Mouse (Mus musculus) heart, postnatal 0 days (tissue): Measurements from ENCODE around the gene Trex2. TPM values are rescaled to one million over a fixed set of nuclear protein-coding genes. Genes with fewer than 3 reads are reported as not detected.
"Not testable (repeated sequence)": the region's sequence is repeated elsewhere in the genome, so short reads cannot be mapped to it uniquely, and the experiment has no call there.

Experiments used
- ATAC-seq: fragments of 200-750 bp; cut with Nextera tagmentation; 2 replicates; pipeline ENCODE4 v1.8.0; 2017; ENCODE audit warnings: low read depth, moderate number of reproducible peaks, moderate library complexity; ENCODE audit not compliant: insufficient read depth
- DNase-seq: peaks from one replicate; pipeline ENCODE4 v3.0.0-alpha.2; 2016; ENCODE audit warnings: low spot score
- H3K27ac ChIP-seq: fragments of 300-500 bp; sonication (generic); 2 replicates; pipeline ENCODE4 v1.5.1; 2014; ENCODE audit warnings: low read depth, mild to moderate bottlenecking
- H3K27me3 ChIP-seq: fragments of 300-500 bp; sonication (generic); 2 replicates; pipeline ENCODE4 v1.6.1; 2014; ENCODE audit warnings: low read length, mixed read lengths; ENCODE audit not compliant: control insufficient read depth, insufficient read depth
- H3K36me3 ChIP-seq: fragments of 300-500 bp; sonication (generic); replicated peaks from 2 replicates; pipeline ENCODE4 v1.6.1; 2014; ENCODE audit warnings: low read length, mixed read lengths; ENCODE audit not compliant: control insufficient read depth, insufficient read depth
- H3K4me1 ChIP-seq: fragments of 300-500 bp; sonication (generic); 2 replicates; pipeline ENCODE4 v1.6.1; 2014; ENCODE audit warnings: antibody characterized with exemption; ENCODE audit not compliant: control insufficient read depth, insufficient read depth
- H3K4me2 ChIP-seq: fragments of 300-500 bp; sonication (generic); 2 replicates; pipeline ENCODE4 v1.6.1; 2014; ENCODE audit warnings: low read depth, mild to moderate bottlenecking, low read length, moderate library complexity
- H3K4me3 ChIP-seq: fragments of 300-500 bp; sonication (generic); 2 replicates; pipeline ENCODE4 v1.5.1; 2014; ENCODE audit warnings: low read depth, low read length
- H3K9ac ChIP-seq: fragments of 300-500 bp; sonication (generic); replicated peaks from 2 replicates; pipeline ENCODE4 v1.6.1; 2014; ENCODE audit warnings: low read depth, low read length, mixed read lengths
- H3K9me3 ChIP-seq: fragments of 300-500 bp; sonication (generic); replicated peaks from 2 replicates; pipeline ENCODE4 v1.6.1; 2016; ENCODE audit warnings: low read length; ENCODE audit not compliant: control insufficient read depth
- CTCF ChIP-seq: IDR thresholded peaks from 2 replicates; pipeline ENCODE4 v1.5.1; 2016; ENCODE audit warnings: antibody characterized with exemption, control low read depth, low read depth
- EP300 ChIP-seq: IDR thresholded peaks from 2 replicates; pipeline ENCODE4 v1.6.1; 2016; ENCODE audit warnings: antibody characterized with exemption, low read depth
- WGBS: fragments of 180-500 bp; shearing (Covaris S2); extraction: QIAGEN DNeasy Blood & Tissue Kit; methylation state at CpG from one replicate; pipeline ENCODE4 v1.1.7; 2014; 5-methylcytosine and 5-hydroxymethylcytosine counted together
- polyA plus RNA-seq: library from polyadenylated mRNA; unstranded; fragments of >200 nt; fragmentation: Nextera tagmentation; extraction: Ambion mirVana; gene quantifications from 2 replicates; pipeline ENCODE4 v1.2.1, GENCODE M21; 2015
- total RNA-seq: library from RNA; depleted of rRNA; stranded (reverse); fragments of >200 nt; gene quantifications from 2 replicates; pipeline ENCODE4 v1.2.3, GENCODE M21; 2014; ENCODE audit warnings: low replicate concordance

Trex2 gene
- total and polyA plus RNA-seq, 2 experiments from 2014 or later, result not detected

- H3K27me3 ChIP-seq, result no peaks in the 10 kb centered on the region
- TF ChIP-seq EP300 (no peak), CTCF (peak; percentile 32)
- H3K9ac ChIP-seq, result no peak overlapping the region
- ATAC-seq (no peak), DNase-seq (peak; percentile 16)
- 64% methylated on average over 2 of the region's 2 CpGs for WGBS
- H3K4me2 ChIP-seq, result no peak overlapping the region
- no peaks in the 10 kb centered on the region for H3K4me1 ChIP-seq
- no peak overlapping the region for H3K27ac ChIP-seq
- H3K9me3 ChIP-seq, result no peaks in the 10 kb centered on the region
- H3K36me3 ChIP-seq, result no peaks in the 10 kb centered on the region
- no peak overlapping the region for H3K4me3 ChIP-seq
Observed at GRCm38 (mm10) chrX:73430036-73430435, 5.1 kb downstream of the Trex2 start.

- 27% methylated on average over 1 of the region's 1 CpGs for WGBS
- TF ChIP-seq CTCF (no peak), EP300 (no peak)
Observed at GRCm38 (mm10) chrX:73412767-73413166, 22.4 kb downstream of the Trex2 start.

GRCm38 (mm10) chrX:73410880-73411517 lies 24.1 kb downstream of the Trex2 start, which contains the start of gene Zfp92:
Gene Zfp92, plus strand, starts transcription at chrX:73411096.
- Histone ChIP-seq H3K36me3 (no peaks in the 10 kb centered on the region), H3K4me1 (no peaks in the 10 kb centered on the region), H3K27ac (no peak within 1 kb of the TSS), H3K27me3 (no peaks in the 10 kb centered on the region), H3K4me2 (peak within 1 kb of the TSS; percentile 50), H3K9ac (no peak within 1 kb of the TSS), H3K9me3 (0 out of 2 replicates have a peak, but pooled peaks cover 3% of the 10 kb centered on the region), H3K4me3 (peak within 1 kb of the TSS; percentile 24)
- WGBS, result 17% methylated on average over 20 of the region's 20 CpGs
- ATAC-seq (no peak), DNase-seq (no peak)
- TF ChIP-seq CTCF (no peak), EP300 (no peak)

More at GRCm38 (mm10) chrX:73412767-73413166, 22.4 kb downstream of the Trex2 start:
- ATAC-seq (no peak), DNase-seq (no peak)
- Histone ChIP-seq H3K4me3 (no peak overlapping the region), H3K27ac (no peak overlapping the region), H3K36me3 (no peaks in the 10 kb centered on the region), H3K27me3 (no peaks in the 10 kb centered on the region), H3K4me1 (no peaks in the 10 kb centered on the region), H3K4me2 (no peak overlapping the region), H3K9ac (no peak overlapping the region), H3K9me3 (0 out of 2 replicates have a peak, but pooled peaks cover 3% of the 10 kb centered on the region)

- Histone ChIP-seq H3K9me3 (no peaks in the 10 kb centered on the region), H3K4me2 (no peak overlapping the region), H3K27ac (no peak overlapping the region), H3K4me1 (no peaks in the 10 kb centered on the region), H3K27me3 (no peaks in the 10 kb centered on the region), H3K4me3 (no peak overlapping the region), H3K36me3 (no peaks in the 10 kb centered on the region), H3K9ac (no peak overlapping the region)
- DNase-seq, result no peak
- no peak for ATAC-seq
- TF ChIP-seq CTCF, result no peak
- TF ChIP-seq EP300, result no peak
- WGBS, result 88% methylated on average over 12 of the region's 12 CpGs
Observed at GRCm38 (mm10) chrX:73401616-73402015, 33.5 kb downstream of the Trex2 start.

- TF ChIP-seq CTCF (no peak), EP300 (no peak)
- 87% methylated on average over 20 of the region's 20 CpGs for WGBS
- no peak for ATAC-seq
Observed at GRCm38 (mm10) chrX:73400951-73401350, 34.2 kb downstream of the Trex2 start.

GRCm38 (mm10) chrX:73398636-73399035 lies 36.5 kb downstream of the Trex2 start, which contains the start of gene Gm18336:
Gene Gm18336, minus strand, starts transcription at chrX:73398736.
- ATAC-seq, H3K4me1 ChIP-seq, H3K27ac ChIP-seq, DNase-seq, H3K9ac ChIP-seq, H3K4me3 ChIP-seq, H3K36me3 ChIP-seq, H3K9me3 ChIP-seq, H3K4me2 ChIP-seq, H3K27me3 ChIP-seq: not testable (repeated sequence)
- WGBS, result 40% methylated on average over 1 of the region's 2 CpGs

More at GRCm38 (mm10) chrX:73400951-73401350, 34.2 kb downstream of the Trex2 start:
- no peaks in the 10 kb centered on the region for H3K36me3 ChIP-seq
- no peak overlapping the region for H3K4me2 ChIP-seq
- no peak overlapping the region for H3K9ac ChIP-seq
- H3K9me3 ChIP-seq, result no peaks in the 10 kb centered on the region
- H3K4me1 ChIP-seq, result no peaks in the 10 kb centered on the region
- no peak overlapping the region for H3K4me3 ChIP-seq
- DNase-seq, result no peak
- no peak overlapping the region for H3K27ac ChIP-seq
- H3K27me3 ChIP-seq, result no peaks in the 10 kb centered on the region
